Mouse (Mus musculus) retina, postnatal 7 days (tissue): ENCODE results near the gene Olfr1307.

Source experiments
- DNase-seq: peaks from one replicate; pipeline ENCODE4 v3.0.0-alpha.2; 2012; ENCODE audit warnings: low read depth, low spot score

Olfr1307 gene

DNA sequence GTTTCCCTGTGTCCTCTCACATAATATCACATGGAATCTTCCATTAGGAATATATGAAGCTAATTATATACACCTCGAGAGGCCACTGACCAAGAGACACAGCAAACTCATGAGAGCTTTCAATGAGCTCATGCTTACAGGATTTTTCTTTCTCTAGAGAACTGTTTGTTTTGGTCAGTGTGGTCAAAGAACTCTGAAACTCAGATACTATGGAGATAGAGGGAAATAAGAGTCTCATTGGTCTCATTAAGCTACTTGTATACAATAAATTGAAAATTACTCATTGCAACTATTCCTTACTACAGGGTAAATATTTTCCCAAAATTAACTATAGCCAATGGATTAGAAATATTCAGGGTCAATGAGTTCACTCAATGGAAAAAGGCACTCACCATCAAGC, at the start of gene Olfr1307:
Olfr1307 (minus strand) TSS at position 101 of the 400 bp plus-strand sequence.
- DNase-seq = no peak

DNA sequence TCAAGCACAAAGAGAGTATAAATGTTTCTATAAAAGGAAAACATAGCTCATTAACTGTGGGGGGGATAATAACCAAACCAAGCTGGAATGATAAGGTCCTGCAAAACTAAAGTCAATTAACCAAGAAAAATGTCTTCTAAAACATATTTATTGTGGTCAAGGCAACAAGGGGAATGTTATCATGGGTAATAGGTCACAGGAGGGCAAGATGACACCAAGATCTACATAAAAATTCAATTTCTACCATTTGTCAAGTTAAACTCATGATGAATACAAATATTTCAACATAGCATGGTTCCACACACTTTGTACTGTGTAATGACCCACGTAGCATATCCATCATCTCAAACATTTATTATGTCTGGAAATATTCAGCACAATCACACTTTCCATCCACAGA, 40.9 kb upstream of the Olfr1307 start, which contains the start of gene Olfr1309:
Olfr1309 (minus strand) TSS at position 101 of the 400 bp plus-strand sequence.
- DNase-seq = no peak

DNA sequence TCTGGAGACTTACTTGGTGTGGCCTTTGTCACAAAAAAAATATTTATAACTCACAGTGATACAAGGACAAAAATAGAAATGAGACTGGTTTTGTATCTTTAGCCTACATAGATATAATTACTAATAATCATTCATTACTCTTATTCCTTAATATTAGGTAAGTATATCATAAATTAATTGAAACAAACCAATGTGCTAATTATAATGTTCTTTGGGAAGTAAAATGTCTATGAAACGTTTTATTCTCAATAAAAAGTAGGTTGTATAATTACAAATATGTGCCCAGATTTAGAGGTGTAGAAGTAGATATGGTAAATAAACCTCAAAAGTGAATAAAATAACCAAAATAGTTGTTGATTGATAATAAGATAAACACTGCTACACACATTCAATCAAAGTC, 15.6 kb upstream of the Olfr1307 start, which contains the start of gene Olfr1308:
Olfr1308 (minus strand) TSS at position 101 of the 400 bp plus-strand sequence.
- no peak for DNase-seq

DNA sequence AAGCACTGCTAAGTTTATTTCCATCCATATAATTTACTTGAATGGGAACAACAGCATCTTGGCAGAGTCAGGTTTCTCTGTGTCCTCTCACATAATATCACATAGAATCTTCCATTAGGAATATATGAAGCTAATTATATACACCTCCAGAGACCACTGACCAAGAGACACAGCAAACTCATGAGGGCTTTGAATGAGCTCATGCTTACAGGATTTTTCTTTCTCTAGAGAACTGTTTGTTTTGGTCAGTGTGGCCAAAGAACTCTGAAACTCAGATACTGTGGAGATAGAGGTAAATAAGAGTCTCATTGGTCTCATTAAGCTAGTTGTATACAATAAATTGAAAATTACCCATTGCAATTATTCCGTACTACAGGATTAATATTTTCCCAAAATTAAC, 33.1 kb downstream of the Olfr1307 start, which contains the start of gene Olfr1306:
Olfr1306 (minus strand) TSS at position 101 of the 400 bp plus-strand sequence.
- DNase-seq = no peak
